Mouse (Mus musculus): ENCODE measurements at regions not wholly inside any gene's neighbourhood (a gene's known extent, or its start where the extent isn't known, plus 50 kb on each side); places are given as distances from the start of the nearest gene placed in this dataset.

DNA sequence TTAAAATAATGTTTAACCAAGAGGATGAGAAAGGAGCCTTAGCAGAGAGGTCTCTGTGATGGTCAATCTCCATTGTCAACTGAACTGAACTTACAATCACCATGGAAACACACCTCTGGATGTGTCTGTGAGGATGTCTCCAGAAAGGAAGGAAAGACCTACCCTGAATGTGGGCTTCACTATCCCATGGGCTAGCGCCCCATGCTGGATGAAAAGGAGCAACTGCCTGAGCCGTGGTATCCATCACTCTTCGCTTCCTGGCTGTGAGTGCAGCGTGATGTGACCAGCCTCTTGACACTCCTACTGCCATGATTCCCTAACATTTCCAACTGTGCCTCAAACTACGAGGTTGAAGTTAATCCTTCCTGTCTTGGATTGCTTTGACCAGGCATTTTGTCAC lies 363.3 kb downstream of the Cd83 start:
- TF ChIP-seq CTCF (IDR thresholded peaks at IDR 0.05; ENCODE audit: low read depth) (no peak), EP300 (IDR thresholded peaks at IDR 0.05; ENCODE audit: low read depth) (no peak)
